Mouse (Mus musculus) megakaryocyte-erythroid progenitor cell, adult 5-6 weeks (primary cell): ENCODE results near the gene Acer3. TPM values are rescaled to one million over a fixed set of nuclear protein-coding genes. Genes with fewer than 3 reads are reported as not detected.
A peak's percentile ranks its signal among the peaks of the same experiment; 100 is the strongest.
"Not testable (repeated sequence)": the region's sequence is repeated elsewhere in the genome, so short reads cannot be mapped to it uniquely, and the experiment has no call there.

Source experiments
- ATAC-seq: replicated peaks from 2 replicates; pipeline ENCODE4 v1.8.0; 2016; ENCODE audit warnings: mild to moderate bottlenecking, inconsistent platforms; ENCODE audit not compliant: severe bottlenecking, poor library complexity, low FRiP score, low TSS enrichment
- total RNA-seq, 2 experiments: library from RNA; stranded (forward) in 1 of 2; stranded (reverse) in 1 of 2; fragments of 200-1000, 215-1000 nt in 1 of 2; fragments of >200 nt in 1 of 2; fragmentation: Nextera tagmentation in 1 of 2; gene quantifications; 2 replicates each; pipeline ENCODE4 v1.2.3; 2014 to 2017

The Acer3 gene
- total RNA-seq, 2 experiments from 2014 or later = 28.9 to 55.6 TPM

GRCm38 (mm10) chr7:98308607-98309218 lies 12.3 kb downstream of the Acer3 start:
- peak; percentile 27; the same call in 1 of the 2 replicates for ATAC-seq

- ATAC-seq = no peak
Measured at GRCm38 (mm10) chr7:98307921-98308606, 12.9 kb downstream of the Acer3 start.

- no peak for ATAC-seq
Measured at GRCm38 (mm10) chr7:98307411-98307810, 13.6 kb downstream of the Acer3 start.

GRCm38 (mm10) chr7:98292901-98293300 lies 28.1 kb downstream of the Acer3 start:
- ATAC-seq = no peak

GRCm38 (mm10) chr7:98289585-98289984 lies 31.4 kb downstream of the Acer3 start:
- no peak for ATAC-seq

GRCm38 (mm10) chr7:98276263-98276662 lies 44.7 kb downstream of the Acer3 start:
- ATAC-seq = no peak

GRCm38 (mm10) chr7:98268166-98268565 lies 52.8 kb downstream of the Acer3 start:
- ATAC-seq = not testable (repeated sequence)

GRCm38 (mm10) chr7:98252520-98252919 lies 68.5 kb downstream of the Acer3 start:
- no peak for ATAC-seq

- no peak for ATAC-seq
Measured at GRCm38 (mm10) chr7:98236686-98237359, 84.2 kb downstream of the Acer3 start.

GRCm38 (mm10) chr7:98223796-98224195 lies 97.2 kb downstream of the Acer3 start:
- ATAC-seq = no peak

- ATAC-seq = no peak
Measured at GRCm38 (mm10) chr7:98216713-98217112, 104.3 kb downstream of the Acer3 start.

GRCm38 (mm10) chr7:98202946-98203345 lies 118.1 kb downstream of the Acer3 start:
- ATAC-seq = no peak

GRCm38 (mm10) chr7:98201493-98202028 lies 119.4 kb downstream of the Acer3 start:
- ATAC-seq = no peak

GRCm38 (mm10) chr7:98200396-98200795 lies 120.6 kb downstream of the Acer3 start:
- no peak for ATAC-seq

GRCm38 (mm10) chr7:98199381-98199780 lies 121.6 kb downstream of the Acer3 start, which contains the start of gene B3gnt6:
B3gnt6 (minus strand) TSS chr7:98199481.
- ATAC-seq = no peak

- no peak for ATAC-seq
Measured at GRCm38 (mm10) chr7:98195151-98195801, 125.7 kb downstream of the Acer3 start.

GRCm38 (mm10) chr7:98194026-98194792 lies 126.8 kb downstream of the Acer3 start:
- ATAC-seq = peak; percentile 14; the same call in 1 of the 2 replicates

- ATAC-seq = peak; percentile 47
Measured at GRCm38 (mm10) chr7:98193515-98194025, 127.4 kb downstream of the Acer3 start.
